Mouse (Mus musculus) cerebellum, adult 9-11 months (tissue): ENCODE results near the gene A930002H24Rik.
"Not testable (repeated sequence)": the region's sequence is repeated elsewhere in the genome, so short reads cannot be mapped to it uniquely, and the experiment has no call there.

Experiments used
- DNase-seq: peaks from one replicate; pipeline ENCODE4 v3.0.0; 2022

The A930002H24Rik gene

DNA sequence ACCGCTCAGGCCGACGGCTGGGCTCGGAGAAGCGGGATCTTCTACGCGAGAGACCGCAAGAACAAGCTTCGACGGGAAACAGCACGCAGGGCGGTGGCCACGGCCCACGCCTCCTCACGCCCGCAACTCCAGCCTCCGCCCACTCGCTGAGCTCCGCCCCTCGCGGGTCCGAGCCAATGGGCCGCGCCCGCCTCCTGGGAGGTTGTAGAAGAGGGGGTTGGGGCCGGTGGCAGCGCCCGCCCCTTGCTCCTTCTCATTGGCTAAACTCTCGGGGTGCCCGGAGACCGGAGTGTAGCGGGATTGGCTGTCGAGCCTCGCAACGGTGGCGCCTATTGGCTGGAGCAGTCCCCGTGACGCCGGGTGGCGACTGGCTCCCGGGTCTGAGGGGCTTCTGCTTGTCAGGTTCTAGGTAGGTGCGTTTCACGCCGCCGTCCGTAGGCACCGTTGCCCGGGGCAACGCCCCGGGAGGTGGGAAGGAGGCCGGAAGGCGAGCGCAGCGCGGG, at the start of gene A930002H24Rik:
TSS of gene A930002H24Rik (minus strand) at position 145 of the 503 bp plus-strand sequence.
- peak; percentile 99 for DNase-seq

DNA sequence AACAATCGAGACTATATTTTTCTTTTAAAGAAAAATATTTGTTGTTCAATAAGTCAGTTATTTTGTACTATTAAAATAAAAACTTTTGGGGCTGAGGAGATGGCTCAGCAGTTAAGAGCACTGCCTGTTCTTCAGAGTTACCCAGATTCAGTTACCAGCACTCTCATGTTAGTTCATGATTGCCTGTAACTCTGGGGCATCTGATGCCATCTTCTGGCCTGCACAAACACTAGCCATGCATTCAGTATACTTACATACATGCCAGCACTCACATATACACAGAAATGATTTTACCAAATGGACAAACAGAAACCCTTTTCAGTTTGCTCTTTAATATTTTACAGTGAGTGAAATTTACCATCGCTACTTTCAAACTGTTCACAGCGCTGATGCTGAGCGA, 45.7 kb upstream of the A930002H24Rik start:
- no peak for DNase-seq

DNA sequence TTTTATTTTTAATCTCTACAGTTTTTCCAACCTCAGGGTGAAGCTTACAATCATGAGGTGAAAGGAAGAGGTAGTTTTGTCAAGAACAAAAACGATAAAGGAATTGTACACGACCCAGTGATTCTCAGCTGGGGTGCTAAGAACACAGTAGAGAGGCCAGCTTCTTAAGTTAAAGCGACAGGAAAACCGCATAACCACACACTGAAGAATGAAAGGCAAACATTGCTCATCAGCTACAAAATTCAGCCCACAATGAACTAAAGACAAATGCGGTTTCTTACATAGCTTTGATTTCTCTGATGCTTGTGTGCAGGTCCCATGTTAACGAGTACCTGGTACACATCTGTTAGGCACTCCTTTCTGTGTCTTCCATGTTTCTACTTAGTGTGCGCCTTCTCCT, 33.5 kb upstream of the A930002H24Rik start:
- no peak for DNase-seq

GRCm38 (mm10) chr17:63895829-63896228, 32.2 kb upstream of the A930002H24Rik start:
- no peak for DNase-seq

DNA sequence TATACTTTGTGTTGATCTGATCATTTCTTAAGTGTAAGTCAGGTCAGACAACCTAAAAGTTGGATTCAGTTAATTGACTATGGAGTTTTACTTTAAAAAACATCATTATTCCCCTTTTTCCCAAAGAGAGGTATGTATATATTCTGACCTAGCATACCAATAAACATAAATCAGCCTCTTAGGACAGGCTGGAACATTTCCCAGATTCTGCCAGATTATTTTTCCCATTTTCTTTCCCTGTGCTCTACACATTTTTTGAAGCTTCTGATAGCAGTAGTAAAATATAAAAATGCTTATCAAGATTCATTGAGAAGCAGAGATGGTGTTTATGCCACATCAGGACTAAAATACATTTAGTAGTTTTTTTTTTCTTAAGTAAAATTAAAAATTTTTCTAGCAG, 27.0 kb upstream of the A930002H24Rik start:
- no peak for DNase-seq

DNA sequence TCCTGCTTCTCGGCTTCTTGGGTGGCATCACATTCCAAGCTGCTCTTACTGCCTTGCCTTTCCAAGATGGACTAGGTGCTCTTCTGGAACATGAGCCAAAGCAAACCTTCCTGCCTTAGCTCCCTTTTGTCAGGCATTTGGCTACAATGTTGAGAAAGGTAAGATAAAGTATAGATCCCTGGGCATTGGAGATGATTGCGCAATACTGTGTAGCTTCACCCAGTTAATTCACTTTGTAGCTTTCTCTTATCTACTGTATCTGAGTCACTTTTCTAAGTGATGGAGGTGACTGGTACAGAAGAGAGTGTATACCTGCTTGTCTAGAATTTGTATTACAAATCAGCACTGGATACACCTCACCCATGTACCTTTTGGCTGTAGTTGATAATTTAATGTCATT, 23.4 kb upstream of the A930002H24Rik start:
- no peak for DNase-seq

GRCm38 (mm10) chr17:63880009-63880408, 16.4 kb upstream of the A930002H24Rik start:
- DNase-seq, result no peak

- DNase-seq, result no peak
Measured at GRCm38 (mm10) chr17:63878889-63879288, 15.3 kb upstream of the A930002H24Rik start.

GRCm38 (mm10) chr17:63871773-63872172, 8.2 kb upstream of the A930002H24Rik start:
- no peak for DNase-seq

- DNase-seq, result no peak
Measured at GRCm38 (mm10) chr17:63864171-63864571, 580 bp upstream of the A930002H24Rik start.

- no peak for DNase-seq
Measured at GRCm38 (mm10) chr17:63863012-63863630, 470 bp downstream of the A930002H24Rik start, which contains the start of gene Fer. Gene Fer (plus strand): TSS chr17:63863062.

DNA sequence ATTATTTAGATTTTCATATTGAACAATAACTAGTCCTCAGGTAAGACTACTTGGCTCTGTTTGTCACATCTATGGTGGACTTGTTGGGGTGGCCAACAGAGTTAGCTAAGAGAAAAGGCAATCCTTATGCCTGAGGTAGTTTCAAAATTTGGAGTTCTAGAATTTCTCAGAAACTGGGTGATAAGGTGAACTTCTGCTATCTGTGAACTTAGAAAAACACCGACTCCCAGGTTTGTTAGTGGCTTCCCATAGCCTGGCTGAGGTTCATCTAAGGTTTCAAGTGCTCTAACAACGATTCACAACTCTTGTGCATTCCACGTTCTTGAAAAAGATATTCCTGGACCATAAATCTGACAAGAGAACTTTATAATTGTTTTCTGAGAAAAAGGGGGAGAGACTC, 1.2 kb downstream of the A930002H24Rik start:
- DNase-seq, result no peak

GRCm38 (mm10) chr17:63860988-63861387, 2.6 kb downstream of the A930002H24Rik start:
- no peak for DNase-seq

DNA sequence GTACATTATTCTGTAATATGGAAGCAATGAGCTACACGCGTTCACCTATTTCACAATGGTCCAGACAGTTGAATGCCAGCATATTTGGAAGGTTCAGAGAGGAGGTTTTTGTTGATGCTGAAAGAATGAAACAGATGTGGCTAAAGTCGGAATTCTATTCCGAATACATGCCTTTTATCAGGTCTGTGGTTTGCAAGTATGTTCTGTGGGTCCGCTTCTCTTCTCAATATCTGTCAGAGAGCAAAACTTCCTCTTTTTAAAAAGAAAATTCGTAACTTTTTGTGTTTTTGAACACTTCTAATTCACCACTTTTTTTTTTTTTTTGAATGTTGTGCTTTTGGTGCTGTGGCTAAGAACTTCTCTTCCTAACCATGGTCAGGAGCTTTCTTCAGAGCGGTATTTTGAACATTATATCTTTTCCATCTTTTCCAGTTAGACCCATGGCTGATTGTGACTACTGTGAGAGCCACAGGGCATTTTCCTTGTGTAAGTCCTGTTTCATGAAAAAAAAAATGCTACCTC, 6.5 kb downstream of the A930002H24Rik start:
- DNase-seq, result no peak

- no peak for DNase-seq
Measured at GRCm38 (mm10) chr17:63850016-63850415, 13.6 kb downstream of the A930002H24Rik start.

DNA sequence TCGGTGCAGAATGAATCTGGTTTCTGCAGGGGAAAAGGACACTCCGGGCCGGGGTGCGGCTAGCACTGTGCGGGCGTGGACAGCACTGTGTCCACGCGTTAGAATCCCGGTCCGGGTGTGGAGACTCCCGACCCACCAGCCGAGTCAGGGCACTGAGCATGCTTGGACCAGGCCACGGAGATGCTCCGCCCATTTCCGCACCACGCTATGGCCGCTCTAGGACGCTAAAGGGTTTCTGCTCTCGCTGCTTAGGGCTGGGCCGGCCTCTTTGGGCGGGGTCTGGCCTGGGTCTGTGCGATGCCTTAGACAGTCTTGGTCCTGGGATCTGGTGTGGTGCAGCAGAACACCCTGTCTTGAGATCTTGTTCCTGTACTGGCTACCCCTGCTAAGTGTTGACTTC, 14.0 kb downstream of the A930002H24Rik start:
- peak; percentile 90 for DNase-seq

- DNase-seq, result no peak
Measured at GRCm38 (mm10) chr17:63849151-63849550, 14.4 kb downstream of the A930002H24Rik start.

DNA sequence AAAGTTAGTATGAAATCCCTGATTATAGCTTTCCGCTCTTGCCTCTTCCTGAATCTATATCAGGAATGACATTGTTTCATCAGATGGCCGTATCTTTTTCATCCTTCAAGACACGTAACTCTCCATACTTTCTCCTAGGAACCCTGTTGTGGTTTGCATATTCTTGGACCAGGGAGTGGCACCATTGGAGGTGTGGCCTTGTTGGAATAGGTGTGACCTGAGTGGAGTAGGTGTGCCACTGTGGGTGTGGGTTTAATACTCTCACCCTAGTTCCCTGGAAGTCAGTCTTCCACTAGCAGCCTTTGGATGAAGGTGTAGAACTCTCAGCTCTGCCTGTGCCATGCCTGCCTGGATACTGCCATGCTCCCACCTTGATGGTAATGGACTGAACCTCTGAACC, 17.8 kb downstream of the A930002H24Rik start:
- DNase-seq, result not testable (repeated sequence)

DNA sequence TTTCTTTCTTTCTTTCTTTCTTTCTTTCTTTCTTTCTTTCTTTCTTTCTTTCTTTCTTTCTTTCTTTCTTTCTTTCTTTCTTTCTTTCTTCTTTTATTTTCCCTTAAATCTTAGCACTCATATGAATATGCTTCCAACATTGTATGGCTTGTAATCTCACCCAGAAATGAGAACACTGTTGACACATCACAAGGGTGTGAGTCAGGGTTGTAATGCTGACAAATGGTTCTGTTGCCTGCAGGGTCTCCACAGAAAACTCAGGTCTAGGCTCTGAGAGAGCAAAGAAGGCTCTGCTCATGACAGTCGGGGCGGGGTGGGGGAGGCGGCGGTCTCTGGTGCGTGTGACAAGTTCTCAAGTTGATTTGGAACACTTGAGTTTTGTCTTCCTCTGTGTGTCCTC, 18.7 kb downstream of the A930002H24Rik start:
- DNase-seq, result no peak

GRCm38 (mm10) chr17:63842226-63842625, 21.4 kb downstream of the A930002H24Rik start:
- DNase-seq, result no peak

DNA sequence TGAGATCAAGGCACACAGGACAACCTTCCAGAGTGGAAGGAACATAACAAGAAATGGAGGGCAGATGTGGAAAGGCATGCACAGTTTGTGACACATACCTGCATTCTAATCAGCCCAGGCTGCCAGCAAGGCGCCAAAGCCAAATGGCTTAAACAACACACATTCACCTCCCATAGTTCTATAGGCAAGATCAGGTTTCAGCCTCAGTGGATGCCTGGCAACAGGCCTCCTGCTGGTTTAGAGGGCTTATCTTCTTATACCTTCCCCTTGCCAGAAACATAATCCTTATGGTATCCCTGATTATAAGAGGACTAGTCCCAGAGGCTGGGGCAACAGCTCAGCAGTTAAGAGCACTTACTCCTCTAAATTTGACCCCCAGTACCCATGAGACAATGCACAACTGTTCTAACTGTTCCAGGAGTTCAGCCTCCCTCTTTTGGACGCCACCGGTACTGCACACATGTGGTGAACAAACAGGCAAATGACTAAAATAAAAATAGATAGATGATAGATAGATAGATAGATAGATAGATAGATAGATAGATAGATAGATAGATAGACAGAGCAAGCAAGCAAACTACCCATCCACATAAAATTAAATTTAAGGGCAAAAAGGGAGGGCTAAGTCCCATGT, 23.8 kb downstream of the A930002H24Rik start:
- no peak for DNase-seq

DNA sequence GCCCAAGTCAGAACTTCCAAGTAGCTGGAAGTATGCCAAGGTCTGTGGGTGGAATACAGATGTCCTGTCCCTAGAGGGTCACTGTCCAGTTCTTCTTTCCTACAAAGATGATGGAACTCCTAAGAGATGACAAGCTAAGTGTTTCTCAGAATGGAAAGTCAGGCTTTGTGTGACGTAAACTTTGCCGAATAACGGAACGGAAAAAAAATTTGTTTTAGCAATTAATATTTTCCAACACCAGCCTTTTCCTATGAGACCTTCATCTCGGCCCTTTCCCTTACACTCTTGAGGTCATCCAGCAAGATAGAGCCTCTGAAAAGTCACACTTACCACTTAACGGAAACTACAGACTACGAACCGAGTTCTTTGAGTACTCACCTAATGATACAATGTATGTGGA, 25.4 kb downstream of the A930002H24Rik start:
- DNase-seq, result no peak

DNA sequence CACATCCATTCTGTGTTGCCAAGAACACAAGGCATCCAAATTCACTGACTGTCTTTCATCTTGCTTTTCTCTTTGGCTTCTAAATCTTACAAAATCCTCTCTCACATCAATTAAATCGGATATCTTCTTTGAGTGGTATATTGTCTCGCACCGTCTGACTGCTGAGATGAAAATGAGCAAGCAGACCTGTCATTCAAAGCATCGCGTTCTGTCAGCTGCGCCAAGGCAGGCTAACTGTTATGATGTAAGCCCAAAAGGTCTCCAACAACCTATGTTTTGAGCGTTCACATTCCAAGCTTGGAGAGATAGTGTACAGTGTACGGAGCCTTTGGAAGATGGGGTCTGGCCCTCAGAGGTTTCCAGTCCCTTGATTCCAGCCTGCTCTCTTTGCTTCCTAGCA, 26.9 kb downstream of the A930002H24Rik start:
- DNase-seq, result no peak

- DNase-seq, result no peak
Measured at GRCm38 (mm10) chr17:63836223-63836622, 27.4 kb downstream of the A930002H24Rik start.
